Mouse (Mus musculus) liver, adult 2 months (tissue): ENCODE measurements around the gene Fkbp9. TPM values are rescaled to one million over a fixed set of nuclear protein-coding genes. Genes with fewer than 3 reads are reported as not detected.

Experiments used
- DNase-seq: peaks from one replicate; pipeline ENCODE4 v3.0.0-alpha.2; 2011; ENCODE audit warnings: low read depth, low spot score; ENCODE audit errors: extremely low read depth
- H3K27ac ChIP-seq: fragments of 200-500 bp; replicated peaks from 2 replicates; pipeline ENCODE4 v1.5.1; 2012; ENCODE audit warnings: low read depth, mild to moderate bottlenecking, control low read depth, inconsistent platforms, low read length; ENCODE audit not compliant: insufficient read depth
- H3K27me3 ChIP-seq: fragments of 200-500 bp; 2 replicates; pipeline ENCODE4 v1.6.1; 2012; ENCODE audit warnings: mild to moderate bottlenecking, moderate library complexity, low read length, inconsistent platforms; ENCODE audit not compliant: control insufficient read depth, insufficient read depth
- H3K36me3 ChIP-seq: fragments of 200-500 bp; 2 replicates; pipeline ENCODE4 v1.6.1; 2012; ENCODE audit warnings: low read length, inconsistent platforms; ENCODE audit not compliant: control insufficient read depth, insufficient read depth
- H3K4me1 ChIP-seq: fragments of 200-500 bp; 2 replicates; pipeline ENCODE4 v1.6.1; 2011; ENCODE audit warnings: low read length; ENCODE audit not compliant: control insufficient read depth, insufficient read depth
- H3K4me3 ChIP-seq: fragments of 200-500 bp; 2 replicates; pipeline ENCODE4 v1.5.1; 2011; ENCODE audit warnings: low read depth, mild to moderate bottlenecking, control low read depth, low read length, moderate library complexity; ENCODE audit not compliant: insufficient read depth
- H3K79me2 ChIP-seq: fragments of 200-500 bp; 2 replicates; pipeline ENCODE4 v1.6.1; 2012; ENCODE audit warnings: inconsistent platforms, mild to moderate bottlenecking, low read length, moderate library complexity; ENCODE audit not compliant: control insufficient read depth, insufficient read depth
- H3K9ac ChIP-seq: fragments of 200-500 bp; 2 replicates; pipeline ENCODE4 v1.6.1; 2012; ENCODE audit warnings: low read depth, mild to moderate bottlenecking, control low read depth, inconsistent platforms, low read length
- CTCF ChIP-seq: fragments of 200-500 bp; IDR thresholded peaks from 2 replicates; pipeline ENCODE4 v1.5.1; 2011; ENCODE audit warnings: low read depth, low read length, control low read depth
- POLR2A ChIP-seq: fragments of 200-500 bp; IDR thresholded peaks from 2 replicates; pipeline ENCODE4 v1.6.1; 2011; ENCODE audit warnings: low read length, control low read depth; ENCODE audit not compliant: insufficient read depth; ENCODE audit errors: extremely low read depth
- WGBS: fragments of 180-500 bp; shearing (Covaris S2); methylation state at CpG from one replicate; pipeline ENCODE4 v1.1.7; 2018; 5-methylcytosine and 5-hydroxymethylcytosine counted together
- polyA plus RNA-seq: library from polyadenylated mRNA; depleted of rRNA; stranded (reverse); fragments of >200 nt; gene quantifications from 2 replicates; pipeline ENCODE4 v1.2.3, GENCODE M21; 2012; rRNA removed
- total RNA-seq: library from RNA; depleted of rRNA; stranded (reverse); fragments of >200 nt; gene quantifications from 2 replicates; pipeline ENCODE4 v1.2.3, GENCODE M21; 2014; rRNA removed

The Fkbp9 gene
- total and polyA plus RNA-seq, 2 experiments: 12.6 to 32.2 TPM

GRCm38 (mm10) chr6:56917578-56918368 is 85.9 kb downstream of the Fkbp9 start:
- Histone ChIP-seq H3K4me3 (peak overlapping the region; percentile 13; the same call in 1 of the 2 replicates), H3K36me3 (no peaks in the 10 kb centered on the region), H3K27me3 (no peaks in the 10 kb centered on the region), H3K27ac (peak overlapping the region; percentile 85), H3K9ac (peak overlapping the region; percentile 62; the same call in 1 of the 2 replicates), H3K4me1 (peaks cover 41% of the 10 kb centered on the region), H3K79me2 (peaks cover 39% of the 10 kb centered on the region)
- TF ChIP-seq POLR2A (no peak), CTCF (no peak)
- WGBS: 47% methylated on average over 12 of the region's 12 CpGs
- DNase-seq: peak; percentile 51

- Histone ChIP-seq H3K79me2 (peaks cover 34% of the 10 kb centered on the region), H3K36me3 (no peaks in the 10 kb centered on the region), H3K4me3 (no peak overlapping the region), H3K9ac (peak overlapping the region; percentile 48), H3K27ac (peak overlapping the region; percentile 98), H3K27me3 (no peaks in the 10 kb centered on the region), H3K4me1 (peaks cover 32% of the 10 kb centered on the region)
- DNase-seq: peak; percentile 90
- TF ChIP-seq POLR2A: no peak
- no peak for TF ChIP-seq CTCF
- WGBS: 20% methylated on average over 7 of the region's 7 CpGs
These were observed 87.6 kb downstream of the Fkbp9 start for GRCm38 (mm10) chr6:56919330-56920044.

GRCm38 (mm10) chr6:56920222-56921092 is 88.6 kb downstream of the Fkbp9 start:
- H3K27me3 ChIP-seq: no peaks in the 10 kb centered on the region
- TF ChIP-seq POLR2A (no peak), CTCF (no peak)
- H3K4me1 ChIP-seq: peaks cover 31% of the 10 kb centered on the region
- no peaks in the 10 kb centered on the region for H3K36me3 ChIP-seq
- peaks cover 29% of the 10 kb centered on the region for H3K79me2 ChIP-seq
- 10% methylated on average over 12 of the region's 12 CpGs for WGBS
- peak; percentile 93 for DNase-seq
- H3K9ac ChIP-seq: peak overlapping the region; percentile 48
- H3K4me3 ChIP-seq: peak overlapping the region; percentile 1; the same call in 1 of the 2 replicates
- H3K27ac ChIP-seq: peak overlapping the region; percentile 98

GRCm38 (mm10) chr6:56923331-56923725 is 91.5 kb downstream of the Fkbp9 start:
- H3K36me3 ChIP-seq: no peaks in the 10 kb centered on the region
- H3K27me3 ChIP-seq: no peaks in the 10 kb centered on the region
- H3K79me2 ChIP-seq: peaks cover 8% of the 10 kb centered on the region
- peak overlapping the region; percentile 90 for H3K9ac ChIP-seq
- peaks cover 23% of the 10 kb centered on the region for H3K4me1 ChIP-seq
- TF ChIP-seq CTCF: no peak
- TF ChIP-seq POLR2A: no peak
- H3K27ac ChIP-seq: peak overlapping the region; percentile 68
- WGBS: under 1% methylated on average over 25 of the region's 25 CpGs
- peak overlapping the region; percentile 95 for H3K4me3 ChIP-seq
- DNase-seq: peak; percentile 77

GRCm38 (mm10) chr6:56923726-56924707 is 92.2 kb downstream of the Fkbp9 start, which contains the start of the genes Nt5c3 and Vmn1r4:
Gene Nt5c3, minus strand, starts transcription at chr6:56923932.
Gene Vmn1r4, plus strand, starts transcription at chr6:56924015.
- WGBS: 4% methylated on average over 64 of the region's 64 CpGs
- H3K4me1 ChIP-seq: peaks cover 19% of the 10 kb centered on the region
- peak within 1 kb of the TSS; percentile 90 for H3K9ac ChIP-seq
- H3K79me2 ChIP-seq: peaks cover 4% of the 10 kb centered on the region; the same call in 1 of the 2 replicates
- peak within 1 kb of the TSS; percentile 95 for H3K4me3 ChIP-seq
- no peak for TF ChIP-seq CTCF
- TF ChIP-seq POLR2A: peak; percentile 78
- no peaks in the 10 kb centered on the region for H3K27me3 ChIP-seq
- H3K36me3 ChIP-seq: no peaks in the 10 kb centered on the region
- peak within 1 kb of the TSS; percentile 74 for H3K27ac ChIP-seq
- DNase-seq: peak; percentile 89

Other genes with a start within 250 kb of the Fkbp9 start
- 10.3 and 10.8 TPM in 2 replicates for gene Lsm5, start 127.3 kb upstream of the Fkbp9 start, total RNA-seq
- gene Lsm5, start 127.3 kb upstream of the Fkbp9 start, polyA plus RNA-seq: 1.5 and 4.2 TPM in 2 replicates
- 21.6 and 21.9 TPM in 2 replicates for gene Avl9, start 117.2 kb upstream of the Fkbp9 start, total RNA-seq
- gene Avl9, start 117.2 kb upstream of the Fkbp9 start, polyA plus RNA-seq: 2.6 and 3.3 TPM in 2 replicates
- 16.1 and 20.8 TPM in 2 replicates for gene Kbtbd2, start 34.2 kb upstream of the Fkbp9 start, total RNA-seq
- 4.4 and 5.0 TPM in 2 replicates for gene Kbtbd2, start 34.2 kb upstream of the Fkbp9 start, polyA plus RNA-seq
- gene Nt5c3, start 91.9 kb downstream of the Fkbp9 start, total RNA-seq: 40.3 and 42.9 TPM in 2 replicates
- gene Nt5c3, start 91.9 kb downstream of the Fkbp9 start, polyA plus RNA-seq: 6.2 and 12.6 TPM in 2 replicates
- gene Vmn1r4, start 92.0 kb downstream of the Fkbp9 start, total RNA-seq: 0.65 and 0.81 TPM in 2 replicates
- gene Vmn1r4, start 92.0 kb downstream of the Fkbp9 start, polyA plus RNA-seq: 0.06 TPM in 1 of 2 replicates, not detected in the other
- gene Vmn1r5, start 138.2 kb downstream of the Fkbp9 start, total RNA-seq: 0.09 and 0.13 TPM in 2 replicates
- not detected in 2 replicates for gene Vmn1r5, start 138.2 kb downstream of the Fkbp9 start, polyA plus RNA-seq
- 0.13 TPM in 1 of 2 replicates, not detected in the other for gene Vmn1r6, start 165.2 kb downstream of the Fkbp9 start, total RNA-seq
- gene Vmn1r6, start 165.2 kb downstream of the Fkbp9 start, polyA plus RNA-seq: not detected in 2 replicates
- not detected in 2 replicates for gene Vmn1r7, start 193.3 kb downstream of the Fkbp9 start, total RNA-seq
- gene Vmn1r7, start 193.3 kb downstream of the Fkbp9 start, polyA plus RNA-seq: not detected in 2 replicates
- not detected in 2 replicates for gene Vmn1r8, start 200.2 kb downstream of the Fkbp9 start, total RNA-seq
- gene Vmn1r8, start 200.2 kb downstream of the Fkbp9 start, polyA plus RNA-seq: not detected in 2 replicates
- not detected in 2 replicates for gene Vmn1r9, start 234.7 kb downstream of the Fkbp9 start, total RNA-seq
- gene Vmn1r9, start 234.7 kb downstream of the Fkbp9 start, polyA plus RNA-seq: not detected in 2 replicates